Mouse (Mus musculus) CH12.LX (cell line): ENCODE measurements at regions not wholly inside any gene's neighbourhood (a gene's known extent, or its start where the extent isn't known, plus 50 kb on each side); places are given as distances from the start of the nearest gene placed in this dataset.

Source experiments
- BHLHE40 ChIP-seq: IDR thresholded peaks from 2 replicates; pipeline ENCODE4 v1.6.1; 2011; ENCODE audit warnings: mild to moderate bottlenecking, low read depth, low read length, improper control_type of control experiment
- CHD2 ChIP-seq: IDR thresholded peaks from 2 replicates; pipeline ENCODE4 v1.6.1; 2011; ENCODE audit warnings: low read length, improper control_type of control experiment
- CTCF ChIP-seq, 2 experiments: IDR thresholded peaks in 1 of 2; conservative IDR thresholded peaks in 1 of 2; 2 replicates each; pipeline ENCODE4 v1.5.1; 2011 to 2012; ENCODE audit warnings: low read depth in 2 of 2, low read length in 2 of 2, improper control_type of control experiment in 1 of 2, inconsistent platforms in 1 of 2, mild to moderate bottlenecking in 1 of 2, moderate library complexity in 1 of 2
- EP300 ChIP-seq: IDR thresholded peaks from 2 replicates; pipeline ENCODE4 v1.6.1; 2011; ENCODE audit warnings: low read length, improper control_type of control experiment
- KAT2A ChIP-seq: IDR thresholded peaks from 2 replicates; pipeline ENCODE4 v1.6.1; 2012; ENCODE audit warnings: low read length, improper control_type of control experiment, inconsistent platforms; ENCODE audit not compliant: insufficient replicate concordance
- MAFK ChIP-seq: IDR thresholded peaks from 2 replicates; pipeline ENCODE4 v1.6.1; 2011; ENCODE audit warnings: low read length, improper control_type of control experiment; ENCODE audit not compliant: insufficient replicate concordance
- MEF2A ChIP-seq: IDR thresholded peaks from 2 replicates; pipeline ENCODE4 v1.6.1; 2014; ENCODE audit warnings: low read depth, mild to moderate bottlenecking, inconsistent platforms, low read length, improper control_type of control experiment, borderline replicate concordance
- PAX5 ChIP-seq: IDR thresholded peaks from 2 replicates; pipeline ENCODE4 v1.6.1; 2012; ENCODE audit warnings: low read length, inconsistent platforms, mixed read lengths
- POLR2A ChIP-seq: IDR thresholded peaks from 2 replicates; pipeline ENCODE4 v1.6.1; 2011; ENCODE audit warnings: low read depth, mild to moderate bottlenecking, improper control_type of control experiment, low read length
- POLR2AphosphoS2 ChIP-seq: IDR thresholded peaks from 2 replicates; pipeline ENCODE4 v1.6.1; 2011; ENCODE audit warnings: low read depth, low read length, improper control_type of control experiment
- SIN3A ChIP-seq: IDR thresholded peaks from 2 replicates; pipeline ENCODE4 v1.6.1; 2012; ENCODE audit warnings: low read length, improper control_type of control experiment, inconsistent platforms
- SMC3 ChIP-seq: IDR thresholded peaks from 2 replicates; pipeline ENCODE4 v1.6.1; 2011; ENCODE audit warnings: low read depth, low read length, improper control_type of control experiment
- USF1 ChIP-seq: IDR thresholded peaks from 2 replicates; pipeline ENCODE4 v1.6.1; 2014; ENCODE audit warnings: low read depth, mild to moderate bottlenecking, inconsistent platforms, low read length, improper control_type of control experiment

GRCm38 (mm10) chr13:44626806-44627205 lies 102.5 kb upstream of the Jarid2 start:
- TF ChIP-seq CHD2 (no peak), SIN3A (no peak), POLR2A (no peak), USF1 (no peak), CTCF (conservative IDR thresholded peaks at IDR 0.05 in 1 of 2, IDR thresholded peaks at IDR 0.05 in 1 of 2; ENCODE audit: low read depth in 2 of 2, low read length in 2 of 2) (no peak), KAT2A (no peak), SMC3 (no peak), MAFK (no peak), EP300 (no peak), PAX5 (no peak), POLR2AphosphoS2 (no peak), BHLHE40 (no peak), MEF2A (no peak)
